In genomic region chr19:55825001-55825827, GRCm38 (mm10) we compare ENCODE assay signal across 7 mouse cellular contexts.
DNase-seq lines count a peak whose midpoint lies in the region; ATAC-seq lines count a peak whose summit lies in the region.

No protein-coding gene starts in this region.

- intact Hi-C loops in left cerebral cortex, postnatal 10 days (cut with DNase I) = no loop called here

- ATAC-seq in frontal cortex, adult (ENCODE audit: low TSS enrichment) = no peak

- peak; percentile 24 to 60 for DNase-seq in left cerebral cortex, postnatal 10 days (ENCODE audit: extremely low spot score in 1 of 2, low spot score in 2 of 2)
- DNase-seq in left cerebral cortex, adult 8-10 months (ENCODE audit: low spot score in 2 of 2) = no peak
- DNase-seq in c-Kit-positive CD71-positive TER-119-negative erythroid progenitor cells, embryonic 14.5 days (ENCODE audit: low read depth) = peak; percentile 24
- peak; percentile 69 for DNase-seq in gastrocnemius, postnatal 25 days
- DNase-seq in layer of hippocampus, postnatal 36 days = peak; percentile 29 to 39
- no peak for DNase-seq in frontal cortex, postnatal 25 days (ENCODE audit: low spot score in 2 of 2)

Comparison
In these comparisons a context has a peak if more than half of its experiments do, and no peak if none do; other contexts are left out.
1. DNase-seq: peak in left cerebral cortex, postnatal 10 days (2 of 2), c-Kit-positive CD71-positive TER-119-negative erythroid progenitor cells, embryonic 14.5 days (single experiment), gastrocnemius, postnatal 25 days (single experiment) and layer of hippocampus, postnatal 36 days (2 of 2); none in left cerebral cortex, adult 8-10 months (0 of 2) and frontal cortex, postnatal 25 days (0 of 2).